Mouse (Mus musculus): Measurements from ENCODE around the gene Gm10696.
"Not testable (repeated sequence)": the region's sequence is repeated elsewhere in the genome, so short reads cannot be mapped to it uniquely, and the experiment has no call there.

Gene Gm10696

DNA sequence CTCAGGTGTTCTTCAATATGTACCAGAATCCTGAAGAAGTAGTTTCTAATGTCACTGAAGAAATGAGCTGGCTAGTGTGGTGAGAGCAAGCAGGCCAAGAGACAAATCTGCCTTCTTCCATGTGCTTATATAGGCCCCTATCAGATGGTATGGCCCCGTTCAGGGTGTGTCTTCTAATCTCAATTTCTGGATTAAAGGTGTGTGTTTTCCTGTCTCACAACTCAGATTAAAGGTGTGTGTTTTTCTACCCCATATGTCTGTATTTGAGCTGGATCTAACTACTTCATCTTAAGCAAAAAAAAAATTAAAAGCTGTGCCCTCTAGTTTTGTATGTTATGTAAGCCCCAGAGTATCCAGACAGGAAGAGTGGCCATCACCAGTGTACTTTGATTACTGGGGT lies at the start of gene Gm10696:
Gene Gm10696 (minus strand): TSS at position 101 of the 400 bp plus-strand sequence.
- DNase-seq: not testable (repeated sequence)

DNA sequence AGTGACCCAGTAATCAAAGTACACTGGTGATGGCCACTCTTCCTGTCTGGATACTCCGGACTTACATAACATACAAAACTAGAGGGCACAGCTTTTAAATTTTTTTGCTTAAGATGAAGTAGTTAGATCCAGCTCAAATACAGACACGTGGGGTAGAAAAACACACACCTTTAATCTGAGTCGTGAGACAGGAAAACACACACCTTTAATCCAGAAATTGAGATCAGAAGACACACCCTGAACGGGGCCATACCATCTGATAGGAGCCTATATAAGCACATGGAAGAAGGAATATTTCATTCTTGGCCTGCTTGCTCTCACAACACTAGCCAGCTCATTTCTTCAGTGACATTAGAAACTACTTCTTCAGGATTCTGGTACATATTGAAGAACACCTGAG lies 18.4 kb upstream of the Gm10696 start, which contains the start of gene Gm5286:
Gene Gm5286 (plus strand): TSS at position 301 of the 400 bp plus-strand sequence.
- DNase-seq: peak; percentile 6

DNA sequence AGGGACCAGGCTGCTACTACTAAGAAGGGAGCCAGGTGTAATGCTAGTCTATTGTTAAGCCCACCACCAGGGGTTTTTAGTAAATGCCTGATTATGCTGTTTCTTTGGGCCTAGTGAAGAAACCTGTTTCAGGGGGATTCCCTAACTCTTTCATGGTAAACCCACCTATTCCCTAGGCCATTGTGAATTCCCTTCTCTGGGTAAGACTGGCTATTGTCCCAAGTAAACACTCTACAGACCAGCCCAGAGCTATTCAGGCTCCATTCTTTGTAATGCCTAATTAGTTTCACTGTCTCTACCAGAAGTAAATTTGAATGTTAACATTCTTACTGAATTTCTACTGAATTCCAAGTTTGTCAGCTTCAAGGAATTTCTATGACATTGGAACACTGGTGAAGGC lies 10.6 kb downstream of the Gm10696 start:
- DNase-seq: not testable (repeated sequence)
